Mouse (Mus musculus): ENCODE measurements around the gene Sel1l. TPM values are rescaled to one million over a fixed set of nuclear protein-coding genes. Genes with fewer than 3 reads are reported as not detected.
"Not testable (repeated sequence)": the region's sequence is repeated elsewhere in the genome, so short reads cannot be mapped to it uniquely, and the experiment has no call there.

The Sel1l gene
- polyA plus RNA-seq, 1 experiment from 2014 or later = 109 TPM

GRCm38 (mm10) chr12:91789801-91790200 is 59.2 kb downstream of the Sel1l start:
- ATAC-seq = no peak
- WGBS = 48% methylated on average over 6 of the region's 6 CpGs
- Histone ChIP-seq H3K9me3 (ENCODE audit: control insufficient read depth, low read length) (no peaks in the 10 kb centered on the region), H3K27me3 (replicated peaks; ENCODE audit: control insufficient read depth, insufficient read depth, low read length) (no peaks in the 10 kb centered on the region), H3K9ac (replicated peaks; ENCODE audit: low read depth, low read length) (no peak overlapping the region), H3K27ac (ENCODE audit: low read length) (no peak overlapping the region), H3K4me1 (replicated peaks; ENCODE audit: control insufficient read depth, insufficient read depth, low read length) (no peaks in the 10 kb centered on the region), H3K4me2 (ENCODE audit: low read length) (no peak overlapping the region), H3K36me3 (ENCODE audit: control insufficient read depth, insufficient read depth) (no peaks in the 10 kb centered on the region), H3K4me3 (replicated peaks; ENCODE audit: low read length) (no peak overlapping the region)

- WGBS = 69% methylated on average over 3 of the region's 3 CpGs
- H3K36me3 ChIP-seq (ENCODE audit: control insufficient read depth, insufficient read depth) = not testable (repeated sequence)
These were observed 60.5 kb downstream of the Sel1l start for GRCm38 (mm10) chr12:91788446-91788845.

GRCm38 (mm10) chr12:91787959-91788437 is 61.0 kb downstream of the Sel1l start, which contains the start of gene Ston2:
Ston2 (minus strand) TSS chr12:91788387.
- Histone ChIP-seq H3K4me3 (replicated peaks; ENCODE audit: low read length) (no peak within 1 kb of the TSS), H3K27ac (ENCODE audit: low read length) (no peak within 1 kb of the TSS), H3K4me1 (replicated peaks; ENCODE audit: control insufficient read depth, insufficient read depth, low read length) (no peaks in the 10 kb centered on the region), H3K9ac (replicated peaks; ENCODE audit: low read depth, low read length) (no peak within 1 kb of the TSS), H3K27me3 (replicated peaks; ENCODE audit: control insufficient read depth, insufficient read depth, low read length) (no peaks in the 10 kb centered on the region), H3K36me3 (ENCODE audit: control insufficient read depth, insufficient read depth) (no peaks in the 10 kb centered on the region), H3K9me3 (ENCODE audit: control insufficient read depth, low read length) (no peaks in the 10 kb centered on the region), H3K4me2 (ENCODE audit: low read length) (no peak within 1 kb of the TSS)
- 89% methylated on average over 9 of the region's 9 CpGs for WGBS
- ATAC-seq = no peak

More at GRCm38 (mm10) chr12:91788446-91788845, 60.5 kb downstream of the Sel1l start:
- H3K27me3 ChIP-seq (replicated peaks; ENCODE audit: control insufficient read depth, insufficient read depth, low read length); H3K4me1 ChIP-seq (replicated peaks; ENCODE audit: control insufficient read depth, insufficient read depth, low read length); H3K9ac ChIP-seq (replicated peaks; ENCODE audit: low read depth, low read length); H3K9me3 ChIP-seq (ENCODE audit: control insufficient read depth, low read length); ATAC-seq; H3K4me2 ChIP-seq (ENCODE audit: low read length); H3K4me3 ChIP-seq (replicated peaks; ENCODE audit: low read length); H3K27ac ChIP-seq (ENCODE audit: low read length): not testable (repeated sequence)

GRCm38 (mm10) chr12:91786355-91786754 is 62.6 kb downstream of the Sel1l start:
- no peak overlapping the region for H3K4me2 ChIP-seq (ENCODE audit: low read length)
- no peaks in the 10 kb centered on the region for H3K9me3 ChIP-seq (ENCODE audit: control insufficient read depth, low read length)
- H3K36me3 ChIP-seq (ENCODE audit: control insufficient read depth, insufficient read depth) = no peaks in the 10 kb centered on the region
- H3K27ac ChIP-seq (ENCODE audit: low read length) = no peak overlapping the region
- H3K9ac ChIP-seq (replicated peaks; ENCODE audit: low read depth, low read length) = no peak overlapping the region
- H3K27me3 ChIP-seq (replicated peaks; ENCODE audit: control insufficient read depth, insufficient read depth, low read length) = no peaks in the 10 kb centered on the region
- ATAC-seq = no peak; the same call in 1 of the 2 replicates
- WGBS = 60% methylated on average over 10 of the region's 10 CpGs
- no peaks in the 10 kb centered on the region for H3K4me1 ChIP-seq (replicated peaks; ENCODE audit: control insufficient read depth, insufficient read depth, low read length)
- H3K4me3 ChIP-seq (replicated peaks; ENCODE audit: low read length) = no peak overlapping the region

- Histone ChIP-seq H3K36me3 (ENCODE audit: control insufficient read depth, insufficient read depth) (no peaks in the 10 kb centered on the region), H3K9ac (replicated peaks; ENCODE audit: low read depth, low read length) (no peak overlapping the region), H3K27me3 (replicated peaks; ENCODE audit: control insufficient read depth, insufficient read depth, low read length) (no peaks in the 10 kb centered on the region), H3K4me2 (ENCODE audit: low read length) (no peak overlapping the region), H3K4me3 (replicated peaks; ENCODE audit: low read length) (no peak overlapping the region), H3K9me3 (ENCODE audit: control insufficient read depth, low read length) (no peaks in the 10 kb centered on the region), H3K4me1 (replicated peaks; ENCODE audit: control insufficient read depth, insufficient read depth, low read length) (peaks cover 6% of the 10 kb centered on the region), H3K27ac (ENCODE audit: low read length) (no peak overlapping the region)
- ATAC-seq = no peak
- 90% methylated on average over 5 of the region's 5 CpGs for WGBS
These were observed 67.5 kb downstream of the Sel1l start for GRCm38 (mm10) chr12:91781432-91781831.

- no peaks in the 10 kb centered on the region for H3K9me3 ChIP-seq (ENCODE audit: control insufficient read depth, low read length)
- H3K9ac ChIP-seq (replicated peaks; ENCODE audit: low read depth, low read length) = no peak overlapping the region
- WGBS = 78% methylated on average over 3 of the region's 3 CpGs
- peaks cover 8% of the 10 kb centered on the region for H3K4me1 ChIP-seq (replicated peaks; ENCODE audit: control insufficient read depth, insufficient read depth, low read length)
- H3K4me2 ChIP-seq (ENCODE audit: low read length) = no peak overlapping the region
- ATAC-seq = no peak
- H3K36me3 ChIP-seq (ENCODE audit: control insufficient read depth, insufficient read depth) = no peaks in the 10 kb centered on the region
- H3K27me3 ChIP-seq (replicated peaks; ENCODE audit: control insufficient read depth, insufficient read depth, low read length) = no peaks in the 10 kb centered on the region
- H3K4me3 ChIP-seq (replicated peaks; ENCODE audit: low read length) = no peak overlapping the region
- no peak overlapping the region for H3K27ac ChIP-seq (ENCODE audit: low read length)
These were observed 68.4 kb downstream of the Sel1l start for GRCm38 (mm10) chr12:91780531-91780930.

- WGBS = under 1% methylated on average over 35 of the region's 35 CpGs
- peak overlapping the region; percentile 99 for H3K4me2 ChIP-seq (ENCODE audit: low read length)
These were observed 70.0 kb downstream of the Sel1l start for GRCm38 (mm10) chr12:91779004-91779365.

GRCm38 (mm10) chr12:91778211-91779003 is 70.5 kb downstream of the Sel1l start:
- peak overlapping the region; percentile 30; the same call in 1 of the 2 replicates for H3K27ac ChIP-seq (ENCODE audit: low read length)

More at GRCm38 (mm10) chr12:91779004-91779365, 70.0 kb downstream of the Sel1l start:
- Histone ChIP-seq H3K4me3 (replicated peaks; ENCODE audit: low read length) (peak overlapping the region; percentile 83), H3K36me3 (ENCODE audit: control insufficient read depth, insufficient read depth) (no peaks in the 10 kb centered on the region), H3K9ac (replicated peaks; ENCODE audit: low read depth, low read length) (peak overlapping the region; percentile 66), H3K9me3 (ENCODE audit: control insufficient read depth, low read length) (no peaks in the 10 kb centered on the region), H3K27ac (ENCODE audit: low read length) (no peak overlapping the region; the same call in 1 of the 2 replicates), H3K4me1 (replicated peaks; ENCODE audit: control insufficient read depth, insufficient read depth, low read length) (peaks cover 10% of the 10 kb centered on the region), H3K27me3 (replicated peaks; ENCODE audit: control insufficient read depth, insufficient read depth, low read length) (no peaks in the 10 kb centered on the region)
- peak; percentile 95 for ATAC-seq

GRCm38 (mm10) chr12:91776342-91776741 is 72.6 kb downstream of the Sel1l start:
- no peak overlapping the region for H3K4me3 ChIP-seq (replicated peaks; ENCODE audit: low read length)
- H3K4me2 ChIP-seq (ENCODE audit: low read length) = no peak overlapping the region
- ATAC-seq = no peak
- no peak overlapping the region for H3K27ac ChIP-seq (ENCODE audit: low read length)
- H3K9ac ChIP-seq (replicated peaks; ENCODE audit: low read depth, low read length) = no peak overlapping the region
- H3K36me3 ChIP-seq (ENCODE audit: control insufficient read depth, insufficient read depth) = no peaks in the 10 kb centered on the region
- H3K27me3 ChIP-seq (replicated peaks; ENCODE audit: control insufficient read depth, insufficient read depth, low read length) = no peaks in the 10 kb centered on the region
- H3K4me1 ChIP-seq (replicated peaks; ENCODE audit: control insufficient read depth, insufficient read depth, low read length) = peaks cover 10% of the 10 kb centered on the region
- whole genome bisulfite sequencing = 84% methylated on average over 5 of the region's 5 CpGs
- H3K9me3 ChIP-seq (ENCODE audit: control insufficient read depth, low read length) = no peaks in the 10 kb centered on the region

More at GRCm38 (mm10) chr12:91778211-91779003, 70.5 kb downstream of the Sel1l start:
- WGBS = under 1% methylated on average over 47 of the region's 51 CpGs
- Histone ChIP-seq H3K4me1 (replicated peaks; ENCODE audit: control insufficient read depth, insufficient read depth, low read length) (peaks cover 10% of the 10 kb centered on the region), H3K4me3 (replicated peaks; ENCODE audit: low read length) (peak overlapping the region; percentile 83), H3K27me3 (replicated peaks; ENCODE audit: control insufficient read depth, insufficient read depth, low read length) (no peaks in the 10 kb centered on the region), H3K9me3 (ENCODE audit: control insufficient read depth, low read length) (no peaks in the 10 kb centered on the region), H3K36me3 (ENCODE audit: control insufficient read depth, insufficient read depth) (no peaks in the 10 kb centered on the region), H3K9ac (replicated peaks; ENCODE audit: low read depth, low read length) (peak overlapping the region; percentile 66), H3K4me2 (ENCODE audit: low read length) (peak overlapping the region; percentile 99)
- peak; percentile 83 for ATAC-seq

Measured in forebrain, embryonic 16.5 days (tissue).